Mouse (Mus musculus) erythroblast, embryonic 14.5 days (primary cell): Measurements from ENCODE around the gene Rad51b.

Source experiments
- GATA1 ChIP-seq: IDR thresholded peaks from 2 replicates; pipeline ENCODE4 v1.6.1; 2012; ENCODE audit warnings: low read length, inconsistent platforms, mixed read lengths
- TAL1 ChIP-seq: IDR thresholded peaks from 3 replicates; pipeline ENCODE4 v1.6.1; 2012; ENCODE audit warnings: low read length, inconsistent platforms, mixed read lengths

DNA sequence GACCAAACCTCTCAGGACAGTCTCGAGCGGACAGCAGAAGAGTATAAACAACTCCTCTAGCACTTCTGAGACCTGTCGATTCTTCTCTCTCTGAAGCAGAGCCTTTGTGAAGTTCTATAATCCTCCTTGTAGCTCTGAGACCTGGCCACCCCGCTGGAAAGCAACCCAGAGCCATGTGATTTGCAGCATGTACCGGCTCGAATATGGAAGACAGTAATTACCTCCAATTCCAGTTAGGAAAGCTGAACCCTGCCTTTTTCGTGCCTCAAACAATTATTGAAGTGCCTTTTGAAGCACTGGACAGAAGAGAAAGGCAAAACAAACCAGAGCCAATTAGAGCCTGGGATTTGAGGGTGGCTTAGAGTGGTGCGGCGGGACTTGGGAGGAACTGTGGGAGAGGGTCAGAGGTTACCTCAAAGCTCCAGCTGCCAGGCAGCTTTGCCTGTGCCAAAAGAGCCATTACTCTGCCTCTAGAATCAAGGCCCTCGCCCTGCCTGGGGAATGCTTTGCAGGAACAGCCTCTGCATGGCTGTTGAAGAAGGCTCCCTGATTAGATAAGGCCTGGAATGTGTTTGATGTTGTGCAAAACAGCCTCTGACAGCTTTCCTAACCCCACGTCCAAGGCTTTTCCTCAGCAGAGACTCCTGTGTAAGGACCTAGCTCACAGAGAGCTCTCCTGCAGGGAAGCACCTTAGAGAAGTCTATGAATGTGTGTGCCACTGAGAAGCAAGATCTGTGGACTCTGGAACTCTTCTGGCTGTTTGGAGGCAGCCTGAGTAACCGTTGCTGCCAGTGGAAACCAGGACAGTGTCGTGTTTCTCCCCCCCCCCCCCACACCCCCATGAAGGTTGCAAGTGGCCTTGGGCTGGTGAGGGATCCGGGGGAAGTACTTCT is 562.5 kb downstream of the Rad51b start:
- TF ChIP-seq GATA1 (no peak), TAL1 (no peak)
